Mouse (Mus musculus): ENCODE results near the gene Prkag2.
A peak's percentile ranks its signal among the peaks of the same experiment; 100 is the strongest.
"Not testable (repeated sequence)": the region's sequence is repeated elsewhere in the genome, so short reads cannot be mapped to it uniquely, and the experiment has no call there.

Prkag2 gene

DNA sequence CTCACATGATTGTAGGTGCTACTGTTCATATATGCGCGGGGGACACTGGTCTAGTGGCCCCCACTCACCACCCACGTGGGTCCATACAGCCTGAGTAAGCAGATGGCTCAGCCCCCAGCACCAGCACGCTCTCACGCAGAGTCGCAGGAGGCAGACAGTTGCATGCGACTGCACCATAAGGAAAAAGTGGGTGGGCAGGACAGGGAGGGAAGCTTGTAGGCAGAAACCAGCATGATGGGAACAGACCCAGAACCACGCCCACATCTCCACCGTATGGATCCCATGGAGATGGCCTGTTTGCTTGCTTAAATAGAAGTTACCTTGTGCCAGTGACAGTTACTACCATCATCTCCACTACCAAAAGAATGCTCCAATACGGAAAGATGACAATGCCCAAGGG lies 15.3 kb downstream of the Prkag2 start:
- peak; percentile 86 for DNase-seq

DNA sequence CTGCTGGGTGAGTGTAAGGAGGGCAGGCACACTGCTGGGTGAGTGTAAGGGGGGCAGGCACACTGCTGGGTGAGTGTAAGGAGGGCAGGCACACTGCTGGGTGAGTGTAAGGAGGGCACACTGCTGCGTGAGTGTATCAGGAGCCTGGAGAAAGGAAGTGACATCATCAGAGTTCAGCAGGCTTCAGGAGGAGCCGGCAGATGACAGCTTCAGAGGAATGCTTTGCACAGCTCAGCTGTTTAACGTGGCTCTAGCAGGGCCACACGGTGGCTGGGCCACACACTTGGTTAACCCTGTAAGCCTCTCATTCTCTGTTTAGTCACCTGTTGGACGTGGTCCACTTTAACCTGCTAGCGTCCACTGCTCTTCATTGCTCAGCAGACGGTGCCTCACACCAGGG lies 16.6 kb downstream of the Prkag2 start:
- no peak for DNase-seq

DNA sequence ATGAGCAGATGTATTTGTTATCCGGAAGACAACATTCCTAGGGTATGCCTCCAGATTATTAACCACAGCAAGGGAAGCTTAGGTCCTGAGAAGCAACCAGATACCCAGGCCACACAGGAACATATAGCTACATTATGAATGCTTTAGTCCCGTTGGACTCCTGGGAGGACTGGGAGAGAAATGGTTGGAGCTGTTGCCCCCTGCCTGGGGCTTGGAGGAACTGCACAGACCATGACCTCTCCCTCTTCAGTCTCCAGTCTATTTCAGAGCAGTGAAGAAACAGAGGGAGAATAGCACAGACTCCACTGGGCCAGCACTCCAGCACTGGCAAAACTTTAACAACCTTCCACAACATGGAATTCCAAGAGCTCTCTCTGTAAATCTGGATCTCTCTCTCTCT lies 17.9 kb downstream of the Prkag2 start:
- no peak for DNase-seq

DNA sequence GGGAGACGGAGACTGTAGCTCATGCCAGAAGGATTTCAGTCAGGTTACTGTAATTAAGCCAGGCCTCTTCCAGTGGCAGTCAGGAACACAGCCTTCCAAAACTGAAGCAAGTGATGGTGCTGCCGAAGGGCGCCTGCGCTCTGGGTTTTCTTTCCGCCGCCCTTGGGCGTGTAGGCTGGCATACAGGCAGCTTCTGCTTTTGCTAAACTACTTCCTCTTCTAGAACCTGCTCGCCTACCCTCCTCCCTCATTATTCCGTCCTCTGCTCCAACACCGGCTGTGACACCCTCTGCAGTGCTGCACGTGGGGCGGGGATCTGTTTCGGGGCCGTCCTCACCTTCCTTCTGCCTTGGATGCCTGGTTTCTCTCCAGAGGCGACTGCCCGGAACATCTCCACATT lies 18.9 kb downstream of the Prkag2 start:
- DNase-seq = peak; percentile 75

DNA sequence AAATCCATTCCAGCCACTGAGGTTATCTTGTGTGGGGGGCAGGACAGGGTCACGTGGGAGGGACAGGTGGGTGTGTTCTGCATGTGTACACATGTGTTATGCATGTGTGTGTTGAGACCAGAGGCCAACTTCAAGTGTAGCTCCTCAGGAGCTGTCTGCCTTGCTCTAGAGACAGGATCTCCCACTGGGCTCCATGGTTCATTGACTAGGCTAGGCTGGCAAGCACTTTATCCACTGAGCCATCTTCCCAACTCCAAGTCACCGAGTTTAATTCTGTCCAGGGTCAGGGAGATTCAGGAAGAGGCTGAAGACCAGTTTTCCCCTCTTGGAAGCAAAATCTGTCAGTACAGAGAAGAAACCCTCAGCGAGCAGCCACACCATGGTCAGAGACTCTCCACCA lies 19.4 kb downstream of the Prkag2 start:
- DNase-seq = no peak

DNA sequence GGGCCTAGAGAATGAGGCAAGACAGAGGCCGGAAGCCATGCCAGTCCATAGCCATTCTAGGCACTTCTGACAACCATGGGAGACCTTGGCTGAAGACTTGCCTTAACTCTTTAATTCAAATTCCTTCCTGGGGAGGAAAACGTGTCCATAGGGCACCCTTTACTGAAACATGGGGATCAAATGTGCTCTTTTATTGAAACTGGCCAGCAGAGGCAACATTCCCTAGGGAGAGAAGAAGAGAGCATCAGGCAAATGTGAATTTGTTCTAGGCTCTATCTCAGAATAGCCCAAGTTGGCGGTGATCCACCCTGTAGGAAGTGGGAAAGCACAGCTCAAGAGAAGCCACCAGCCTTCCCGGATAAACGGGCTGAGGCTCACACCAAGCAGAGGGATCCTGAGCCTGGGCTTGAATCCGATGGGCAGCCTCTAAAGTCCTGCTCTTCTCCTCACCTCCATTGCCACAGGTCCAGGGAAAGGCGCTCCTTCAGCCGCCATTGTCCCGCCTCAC lies 19.9 kb downstream of the Prkag2 start:
- DNase-seq = peak; percentile 72

DNA sequence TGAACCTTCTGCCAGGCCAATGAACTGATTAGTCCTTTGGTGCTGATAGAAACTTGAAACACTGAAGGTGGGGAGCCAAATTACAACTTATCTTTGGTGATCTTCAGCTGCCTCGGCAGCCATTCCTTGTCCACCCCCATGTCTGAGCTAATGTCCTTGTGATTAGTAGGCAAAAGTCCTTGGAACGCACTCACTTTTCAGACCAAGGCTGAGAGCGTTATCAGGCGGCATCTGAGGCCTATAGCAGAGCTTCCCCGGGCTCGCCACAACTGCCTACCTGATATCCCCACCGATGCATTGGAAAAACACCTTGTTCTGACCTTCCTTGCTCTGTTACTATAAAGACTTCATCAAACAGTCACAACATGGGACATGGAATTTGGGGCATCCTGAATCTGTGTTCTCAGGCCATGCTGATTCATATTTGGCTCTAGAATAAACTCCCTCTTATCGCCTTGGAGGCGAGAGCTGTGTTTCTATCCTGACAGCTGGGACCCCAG lies 20.6 kb downstream of the Prkag2 start:
- no peak for DNase-seq

DNA sequence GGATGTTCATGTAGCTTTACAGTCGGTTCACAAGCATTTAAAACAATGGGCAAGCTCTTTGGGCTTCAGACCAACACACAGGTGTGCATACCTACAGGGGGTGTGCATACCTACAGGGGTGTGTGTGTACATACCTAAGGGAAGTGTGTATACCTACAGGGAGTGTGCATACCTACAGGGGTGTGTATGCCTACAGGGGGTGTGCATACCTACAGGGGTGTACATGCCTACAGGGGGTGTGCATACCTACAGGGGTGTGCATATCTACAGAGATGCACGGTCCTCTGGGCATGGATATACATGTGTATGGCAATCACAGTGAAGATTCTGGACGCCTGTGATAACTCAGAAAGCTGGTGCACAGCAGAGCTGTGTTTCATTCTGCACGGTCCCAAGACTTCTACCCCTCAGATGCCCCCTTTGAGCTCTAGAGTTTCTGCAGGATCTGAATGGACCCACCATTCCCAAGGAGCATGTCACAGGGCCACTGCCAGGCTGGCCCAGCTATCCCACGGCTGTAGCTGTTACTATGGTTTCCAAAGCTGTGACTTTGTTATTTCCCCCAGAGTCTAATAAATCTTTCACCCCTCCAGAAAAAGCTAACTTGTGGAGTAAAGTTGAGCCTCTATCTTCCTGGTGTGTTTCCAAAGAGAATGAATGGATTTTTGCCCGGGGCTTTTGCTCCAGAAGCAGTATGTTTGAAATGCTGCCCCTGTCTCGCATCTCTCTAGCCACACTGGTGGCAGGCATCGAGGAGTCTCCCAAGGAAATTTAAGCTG lies 22.4 kb downstream of the Prkag2 start:
- no peak for DNase-seq

DNA sequence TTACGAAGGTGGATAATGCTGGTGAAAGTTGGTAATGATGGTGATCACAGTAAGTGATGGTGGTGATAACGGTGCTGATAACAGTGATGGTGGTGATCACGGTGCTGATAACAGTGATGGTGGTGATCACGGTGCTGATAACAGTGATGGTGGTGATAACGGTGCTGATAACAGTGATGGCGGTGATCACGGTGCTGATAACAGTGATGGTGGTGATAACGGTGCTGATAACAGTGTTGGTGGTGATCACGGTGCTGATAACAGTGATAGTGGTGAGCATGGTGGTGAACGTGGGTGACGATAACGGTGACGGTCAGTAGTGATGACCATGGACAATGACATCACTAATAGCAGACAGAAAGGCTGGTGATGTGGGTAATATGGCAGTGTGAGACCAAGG lies 23.2 kb downstream of the Prkag2 start:
- DNase-seq = not testable (repeated sequence)

DNA sequence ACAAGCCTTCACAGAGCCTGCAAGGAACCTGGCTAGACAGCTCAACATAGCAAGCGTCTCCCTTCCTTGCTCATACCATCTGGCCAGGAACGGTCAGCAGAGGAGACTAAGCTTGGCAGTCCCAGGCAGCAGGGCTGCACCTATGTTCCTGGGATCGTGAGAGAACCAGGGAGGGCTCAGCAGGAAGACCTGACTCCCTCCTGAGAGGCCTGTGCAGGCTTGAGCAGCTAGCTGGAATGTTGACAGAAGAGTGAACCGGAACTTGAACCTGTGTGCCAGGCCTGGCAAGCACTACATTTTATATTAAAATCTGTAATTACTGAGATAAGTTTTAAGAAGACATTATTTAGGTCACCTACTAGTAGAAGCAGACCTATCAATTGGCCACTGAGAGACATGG lies 24.8 kb downstream of the Prkag2 start:
- DNase-seq = no peak

DNA sequence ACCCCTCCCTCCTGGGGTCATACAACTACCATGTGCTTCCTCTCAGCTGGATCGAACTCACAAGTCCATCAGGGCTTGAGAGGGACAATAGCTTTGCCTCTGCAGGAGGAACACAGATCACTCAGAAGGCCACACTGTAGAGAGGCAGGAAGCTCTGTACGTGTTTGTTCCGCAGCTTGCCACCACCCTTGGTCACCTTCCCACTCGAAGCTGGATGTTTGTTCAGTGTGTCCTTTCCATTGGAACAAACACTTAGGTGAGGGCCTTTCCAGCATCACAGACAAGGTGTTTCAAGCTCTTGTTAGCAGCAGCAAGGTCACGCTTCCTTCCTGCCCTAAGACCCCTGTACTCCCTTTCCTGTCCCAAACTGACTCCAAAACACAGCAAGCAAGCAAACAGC lies 30.6 kb downstream of the Prkag2 start:
- no peak for DNase-seq

DNA sequence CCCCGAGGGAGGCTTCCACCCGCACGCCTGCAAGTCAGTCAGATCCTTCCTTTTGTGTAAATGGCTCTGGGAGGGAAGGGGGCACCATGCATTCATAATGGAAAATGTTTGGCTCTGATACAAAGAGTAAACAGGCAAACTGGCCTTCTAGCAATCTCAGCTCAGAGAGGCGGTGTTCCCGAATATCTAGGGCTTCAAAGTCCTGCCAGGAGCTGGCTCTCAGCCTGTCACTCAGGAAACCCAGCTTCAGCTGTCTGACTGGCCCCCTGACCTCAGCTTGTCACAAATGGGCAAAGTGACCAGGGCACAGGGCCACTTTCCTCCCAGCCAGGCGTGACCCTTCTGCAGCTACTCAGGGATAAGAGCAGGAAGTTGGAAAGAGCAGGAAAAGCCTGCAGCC lies 33.3 kb downstream of the Prkag2 start:
- DNase-seq = no peak

DNA sequence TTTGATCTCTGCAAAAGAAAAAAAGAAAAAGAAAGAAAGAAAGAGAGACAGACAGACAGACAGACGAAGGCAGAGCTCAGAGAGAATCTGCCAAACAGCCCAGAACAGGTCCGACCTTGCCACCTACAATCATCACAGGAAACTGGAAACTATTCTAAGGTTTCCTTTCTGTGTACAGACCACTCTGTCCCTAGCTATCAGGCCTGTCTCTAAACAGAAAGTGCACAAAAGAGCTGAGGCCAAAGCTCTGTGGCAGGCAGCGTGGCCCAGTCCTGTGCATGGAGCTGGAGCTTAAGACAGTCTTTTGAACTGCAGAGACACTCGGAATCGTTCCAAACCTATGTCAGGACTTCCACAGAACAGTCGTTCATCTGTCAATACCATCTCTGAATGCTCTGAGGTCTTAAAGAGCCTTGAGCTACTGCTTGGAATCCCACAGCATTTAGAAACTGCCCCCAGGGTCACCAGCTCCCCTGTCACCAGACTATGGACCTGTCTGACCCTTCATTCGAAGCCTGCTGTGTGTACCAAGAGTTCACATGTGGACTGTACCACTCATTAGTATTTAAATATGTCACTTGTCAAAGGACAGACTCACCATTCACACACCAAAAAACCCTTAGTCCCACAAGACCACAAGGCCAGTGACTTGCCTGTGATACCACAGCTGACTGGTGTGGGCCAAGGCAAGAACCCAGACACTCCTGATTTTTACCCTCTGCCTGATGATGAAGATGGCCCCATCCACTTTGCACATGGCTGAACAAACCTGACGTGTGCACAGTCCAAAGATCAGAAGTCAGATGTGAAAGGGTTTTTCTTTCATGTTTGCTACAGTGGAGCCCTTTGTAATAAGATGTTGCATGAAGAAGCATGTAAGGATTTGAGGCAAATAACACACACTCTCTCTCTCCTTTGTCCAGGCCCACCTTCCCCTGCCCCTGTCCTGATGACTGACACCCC lies 35.9 kb downstream of the Prkag2 start:
- no peak for DNase-seq

DNA sequence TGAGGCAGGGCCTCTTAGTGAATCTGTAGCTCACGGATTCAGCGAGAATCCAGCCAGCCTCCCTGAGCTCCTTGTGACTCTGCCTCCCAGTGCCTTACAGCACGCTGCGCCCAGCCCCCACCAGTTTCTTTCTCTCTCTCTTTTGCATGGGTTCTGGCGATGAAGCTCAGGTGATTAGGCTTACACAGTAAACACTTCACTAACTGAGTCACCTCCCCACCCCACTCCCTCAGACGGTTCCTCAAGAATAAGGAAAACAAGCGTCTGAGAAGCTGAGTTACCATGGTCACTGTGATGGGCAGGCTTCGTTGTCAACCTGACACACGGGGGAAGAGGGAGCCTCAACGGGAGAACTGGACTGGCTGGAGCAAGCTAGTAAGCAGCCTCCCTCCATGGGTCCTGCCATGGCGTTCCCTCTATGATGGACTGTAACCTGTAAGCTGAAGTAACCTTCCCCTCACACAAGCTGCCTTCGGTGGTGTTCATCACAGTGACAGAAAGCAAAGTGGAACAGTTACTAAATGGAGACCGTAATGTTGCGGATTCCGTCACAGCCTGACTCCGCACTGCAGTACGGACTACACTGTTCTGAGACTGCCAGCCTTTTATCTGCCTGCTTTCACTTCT lies 37.8 kb downstream of the Prkag2 start:
- no peak for DNase-seq

DNA sequence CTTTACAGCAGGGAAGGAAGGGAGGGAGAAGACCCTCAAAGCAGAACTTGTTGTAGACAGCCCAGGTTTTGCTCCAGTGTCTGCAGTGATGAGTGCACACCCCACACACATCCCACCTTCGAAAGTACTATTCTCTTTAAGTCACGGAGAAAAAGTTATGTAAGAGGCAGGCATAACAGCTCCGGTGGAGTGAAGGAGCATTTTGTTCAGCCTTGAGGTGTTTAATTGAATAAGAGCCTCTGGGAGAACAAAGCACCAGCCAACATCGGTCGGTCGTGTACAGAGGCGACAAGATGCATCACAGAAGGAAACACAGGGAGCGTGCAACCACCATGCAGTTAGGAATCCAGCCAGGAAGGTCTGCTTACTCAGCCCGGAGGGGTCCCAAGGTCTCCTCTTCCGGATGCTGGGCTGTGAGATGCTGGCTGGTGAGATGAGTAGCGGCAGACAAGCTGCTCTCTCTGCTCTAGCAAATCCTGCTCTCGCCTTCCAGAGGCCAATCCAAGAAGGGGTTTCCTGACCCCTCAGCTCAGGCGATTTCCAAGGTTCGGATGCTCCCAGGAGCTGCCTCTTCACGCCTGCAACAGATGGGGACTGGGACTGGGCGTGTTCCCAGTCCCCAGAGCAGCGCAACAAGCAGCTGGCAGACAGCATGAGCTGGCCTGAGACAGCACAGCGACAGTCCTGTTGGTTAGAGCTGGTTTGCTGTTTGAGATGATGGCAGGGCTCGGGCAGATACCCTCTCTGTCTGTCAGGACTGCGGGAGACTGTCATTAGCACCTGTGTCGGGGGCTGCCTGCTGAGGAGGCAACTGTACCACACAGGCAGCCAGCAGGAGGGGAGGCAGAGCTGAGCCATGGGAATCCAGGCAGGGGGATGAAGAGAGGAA lies 41.3 kb downstream of the Prkag2 start:
- DNase-seq = peak; percentile 70

DNA sequence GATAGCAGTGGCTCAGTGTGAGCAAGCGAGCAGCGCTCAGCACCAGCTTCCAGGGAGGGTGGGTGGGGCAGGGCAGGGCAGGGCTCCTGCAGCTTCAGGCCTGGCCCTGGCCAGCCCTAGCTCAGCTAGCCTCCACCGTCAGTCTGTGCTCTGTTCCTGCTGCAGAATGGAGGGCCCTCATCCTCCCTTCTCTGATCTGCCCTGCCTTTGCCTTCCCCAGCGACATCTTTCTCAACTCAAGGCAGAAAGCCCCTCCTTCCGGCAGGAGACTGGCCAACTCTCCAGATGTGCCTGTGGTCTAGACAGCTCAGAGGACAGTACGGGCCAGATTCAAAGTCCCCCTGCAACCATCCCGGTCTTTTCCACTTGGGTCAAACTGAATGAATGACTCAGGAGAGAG lies 42.0 kb downstream of the Prkag2 start:
- no peak for DNase-seq

DNA sequence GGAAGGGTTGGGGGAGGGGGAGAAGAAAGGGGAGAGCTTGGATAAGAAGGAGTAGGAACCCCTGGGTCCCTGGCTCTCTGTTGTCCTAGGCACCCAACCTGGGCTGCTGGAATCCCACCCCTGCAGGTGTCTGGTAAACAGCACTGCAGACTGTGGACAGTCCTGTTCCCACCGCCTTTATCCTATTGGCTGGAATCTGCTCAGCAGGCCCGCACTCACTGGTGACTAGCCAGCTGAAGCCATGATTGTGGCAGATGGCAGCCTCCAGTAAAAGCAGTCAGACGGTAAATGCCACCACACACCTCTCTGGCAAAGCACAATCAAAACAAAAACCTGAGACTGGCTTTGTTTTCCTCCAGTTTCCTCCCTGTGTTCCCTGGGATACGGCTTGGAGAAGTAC lies 45.2 kb downstream of the Prkag2 start:
- DNase-seq = peak; percentile 67

DNA sequence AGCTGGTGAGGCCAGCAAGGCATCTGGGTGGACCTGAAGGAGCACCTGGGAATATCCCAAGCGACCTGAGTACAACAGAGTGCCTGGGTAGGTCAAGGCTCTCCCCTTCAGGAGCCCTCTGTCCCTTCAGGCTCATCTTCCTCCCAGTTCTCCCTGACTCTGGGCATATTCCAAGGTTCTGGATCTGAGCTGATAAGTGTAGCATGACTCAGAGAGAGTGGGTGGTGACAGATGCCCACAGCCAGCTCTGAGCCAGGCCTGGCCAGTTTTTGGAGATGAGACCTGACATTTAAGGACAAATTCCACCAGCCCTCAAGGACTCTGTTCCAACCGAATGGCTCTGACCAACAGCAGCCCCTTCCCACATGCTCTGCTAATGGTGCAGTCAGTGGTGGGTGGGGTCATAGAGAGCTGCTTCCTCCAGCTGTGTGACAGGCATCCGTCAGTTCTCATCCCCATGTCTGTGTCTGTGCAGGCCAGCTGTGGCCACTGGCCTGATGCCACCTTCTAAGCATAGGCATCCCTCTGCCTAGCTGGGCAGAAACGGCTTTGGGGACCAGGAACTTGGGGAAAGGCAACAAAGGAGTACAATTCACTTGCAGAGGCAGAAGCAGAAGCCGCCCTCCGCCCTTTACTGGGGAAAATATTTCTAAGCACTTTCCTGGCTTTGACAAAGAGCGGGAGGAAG lies 46.3 kb downstream of the Prkag2 start:
- peak; percentile 49 for DNase-seq

DNA sequence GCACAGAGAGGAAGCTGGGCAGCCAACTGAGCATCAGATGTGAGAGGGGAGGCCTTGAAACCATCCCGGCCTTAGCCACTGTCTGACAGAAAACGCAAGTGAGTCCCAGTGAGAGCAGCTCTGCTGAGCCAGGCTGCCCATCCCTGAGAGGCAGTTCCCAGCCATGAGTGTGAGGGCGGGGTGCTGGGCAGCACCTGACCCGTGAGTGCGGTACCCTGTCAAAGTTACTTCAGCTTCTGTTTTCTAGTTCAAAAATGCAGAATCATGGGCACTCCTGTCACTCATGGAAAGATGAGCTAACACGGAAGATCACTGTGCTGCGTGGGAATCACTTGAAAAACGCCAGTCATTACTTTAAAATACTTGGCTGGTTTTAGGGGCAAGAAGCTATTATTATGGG lies 49.6 kb downstream of the Prkag2 start:
- DNase-seq = no peak

DNA sequence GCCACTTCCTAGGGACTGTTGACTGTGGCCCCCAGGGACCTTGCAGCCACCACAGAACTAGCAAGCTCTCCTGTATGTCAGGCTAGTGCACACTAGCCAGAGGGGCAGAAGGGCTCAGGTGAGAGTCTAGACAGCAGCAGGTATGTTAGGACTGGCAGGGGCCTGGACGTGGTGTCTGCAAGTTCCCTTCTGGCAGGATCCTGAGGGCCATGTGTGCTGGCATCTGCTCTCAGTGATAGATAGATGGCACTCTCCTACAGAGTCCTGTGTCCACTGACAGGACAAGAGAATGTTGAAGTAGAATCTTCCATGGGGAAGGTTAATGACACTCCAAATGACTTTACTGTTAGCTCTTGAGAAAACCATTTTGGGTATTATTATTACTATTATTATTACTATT lies 52.8 kb downstream of the Prkag2 start:
- no peak for DNase-seq

DNA sequence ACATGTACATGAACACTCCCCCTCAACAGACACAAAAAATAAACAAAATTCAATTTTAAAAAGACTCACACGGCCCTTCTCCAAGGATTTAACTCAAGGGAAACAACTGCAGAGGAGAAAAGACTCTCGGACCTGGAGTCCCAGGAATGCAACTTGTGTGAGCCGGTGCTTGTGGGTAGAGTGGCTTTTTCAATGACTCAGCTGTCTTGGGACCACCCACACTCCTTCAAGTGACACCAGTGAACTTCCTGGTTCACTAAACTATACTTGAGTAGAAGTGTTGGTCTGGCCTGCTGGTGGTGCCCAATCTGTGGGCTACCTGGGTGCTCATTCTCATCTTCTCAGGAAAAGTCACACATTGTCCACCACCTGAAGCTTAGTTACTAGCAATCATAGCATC lies 53.7 kb downstream of the Prkag2 start:
- DNase-seq = no peak

DNA sequence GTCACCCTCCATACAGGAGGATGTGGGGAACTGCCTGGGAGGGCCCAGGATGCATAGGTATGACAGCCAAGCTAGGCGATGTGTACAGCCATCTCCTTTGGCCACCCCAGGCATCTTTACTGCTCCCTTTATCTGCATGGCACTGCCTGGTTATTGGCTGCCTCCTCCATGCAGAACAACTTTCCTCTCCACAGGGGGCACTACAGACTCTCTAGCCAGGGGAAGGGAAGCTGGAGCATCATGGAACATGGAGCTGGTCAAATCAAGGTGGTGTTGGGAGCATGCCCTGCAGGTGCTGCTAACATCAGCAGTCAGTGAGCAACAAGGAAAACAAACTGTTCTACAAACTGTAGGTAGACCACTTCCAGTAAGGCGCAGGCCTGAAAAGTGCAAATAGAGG lies 56.4 kb downstream of the Prkag2 start:
- no peak for DNase-seq

Data from right cerebral cortex, postnatal 25 days (tissue).